Mouse (Mus musculus): ENCODE data around the gene Pik3r3.

The Pik3r3 gene

DNA sequence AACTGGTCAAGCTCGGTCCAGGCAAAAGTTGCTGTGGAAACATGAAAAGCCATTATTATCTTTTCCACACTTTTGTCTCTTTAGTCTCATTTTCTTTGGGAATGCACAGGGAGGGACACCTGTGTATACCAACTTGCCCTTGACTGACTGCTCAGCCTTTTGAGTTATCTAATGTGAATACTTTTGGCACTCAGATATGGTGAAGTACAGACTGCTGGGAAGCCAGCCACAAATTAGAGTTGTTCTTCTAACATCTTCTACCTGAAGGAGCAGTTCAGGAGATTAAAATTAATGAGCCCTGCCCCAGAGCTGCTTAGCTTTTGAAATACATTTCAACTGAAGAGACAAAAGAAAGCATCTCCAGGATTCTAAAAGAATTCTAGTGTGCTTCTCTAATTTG lies 2.4 kb upstream of the Pik3r3 start:
- no peak for DNase-seq (ENCODE audit: low read depth, low spot score)

DNA sequence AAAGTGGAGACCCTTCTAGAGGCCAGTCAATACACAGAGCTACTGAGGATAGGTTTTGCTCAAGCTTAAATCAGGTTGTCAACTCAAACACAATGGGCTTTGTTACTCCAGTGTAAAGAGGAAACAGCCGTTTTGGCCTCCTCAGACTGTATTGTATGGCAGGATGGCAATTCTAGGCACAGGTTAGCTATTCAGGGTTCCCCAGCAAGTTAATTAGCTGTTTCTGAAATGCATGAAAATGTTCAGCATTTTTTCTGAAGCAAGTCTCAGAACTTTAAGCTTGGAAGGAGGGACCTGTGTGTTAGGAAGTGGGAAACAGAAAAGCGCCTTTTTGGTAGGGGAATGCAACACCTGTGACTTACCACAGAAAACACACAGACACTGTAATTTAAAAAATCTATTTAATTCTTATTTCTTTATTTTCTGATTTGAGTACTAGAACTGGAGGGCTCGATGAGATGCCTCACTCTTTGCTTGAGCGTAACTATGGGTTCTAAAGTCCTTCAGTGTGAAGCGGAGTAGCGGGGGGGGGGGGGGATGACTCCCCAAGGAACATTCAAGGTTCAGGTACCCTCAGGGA lies 1.3 kb upstream of the Pik3r3 start:
- no peak for DNase-seq (ENCODE audit: low read depth, low spot score)

DNA sequence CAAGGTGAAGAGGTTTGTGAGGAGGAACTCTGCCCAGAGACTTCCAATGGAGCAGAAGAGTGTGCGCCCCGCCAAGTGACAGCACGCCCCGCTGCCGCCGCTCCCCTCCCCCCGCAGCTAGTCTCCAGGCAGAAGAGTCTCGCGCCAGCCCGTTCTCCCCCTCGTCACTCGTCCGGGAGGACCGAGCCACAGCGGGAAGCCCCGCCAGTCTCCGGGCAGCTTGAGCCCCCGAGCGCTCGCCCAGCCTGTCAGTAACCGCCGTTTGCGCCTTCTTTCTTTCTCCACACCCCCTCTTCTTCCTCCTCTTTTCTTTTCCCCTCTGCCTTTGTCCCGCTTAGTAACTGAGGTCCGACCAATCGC lies 658 bp upstream of the Pik3r3 start:
- DNase-seq (ENCODE audit: low read depth, low spot score) = no peak

DNA sequence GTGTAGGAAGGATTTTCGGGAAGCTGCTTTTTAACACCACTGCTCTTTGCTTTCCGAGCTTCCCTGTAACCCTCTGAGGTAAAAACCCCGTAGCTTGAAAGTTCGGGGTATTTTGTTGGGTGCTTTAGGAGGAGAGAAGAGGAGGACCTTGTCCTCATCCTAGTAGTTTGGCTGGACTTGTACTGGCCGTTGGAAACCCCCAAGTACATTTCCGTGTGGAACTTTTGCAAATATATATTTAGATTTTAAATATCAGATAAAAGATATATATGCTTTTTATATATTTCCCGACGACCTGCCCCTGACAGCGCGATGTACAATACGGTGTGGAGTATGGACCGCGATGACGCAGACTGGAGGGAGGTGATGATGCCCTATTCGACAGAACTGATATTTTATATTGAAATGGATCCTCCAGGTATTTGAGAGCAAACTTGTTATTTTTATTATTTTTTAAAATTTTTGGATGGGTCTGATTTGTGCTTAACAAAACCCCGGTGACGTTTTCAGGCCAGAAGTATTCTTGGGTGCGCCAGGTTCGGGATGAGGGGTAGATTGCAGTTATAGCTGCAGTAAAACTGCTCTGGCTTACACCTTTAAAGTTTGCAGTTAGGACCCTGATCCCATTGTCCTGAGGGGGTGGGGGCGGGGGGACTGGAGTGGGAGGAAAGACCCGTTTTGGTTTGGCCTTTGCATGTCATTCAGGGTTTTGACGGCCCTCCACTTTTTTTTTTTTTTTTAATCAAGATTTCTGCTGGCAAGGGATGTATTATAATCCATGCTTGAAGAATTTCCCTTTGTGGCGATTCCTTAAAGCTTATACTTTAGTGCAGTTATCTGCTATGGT lies 801 bp downstream of the Pik3r3 start:
- peak; percentile 25 for DNase-seq (ENCODE audit: low read depth, low spot score)

DNA sequence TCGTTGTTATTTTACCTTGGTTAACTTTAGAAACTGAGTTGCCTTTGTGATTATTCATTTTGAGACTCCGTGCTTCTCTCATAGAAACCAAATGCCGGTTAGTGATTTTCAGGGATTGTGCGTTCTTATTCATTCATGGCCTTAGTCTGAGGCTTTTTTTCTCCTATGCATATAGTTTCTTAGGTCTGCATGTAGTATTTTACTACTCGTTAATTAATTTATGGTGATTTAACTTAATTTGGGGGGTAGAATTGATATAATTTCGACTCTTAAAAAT lies 1.4 kb downstream of the Pik3r3 start:
- no peak for DNase-seq (ENCODE audit: low read depth, low spot score)

DNA sequence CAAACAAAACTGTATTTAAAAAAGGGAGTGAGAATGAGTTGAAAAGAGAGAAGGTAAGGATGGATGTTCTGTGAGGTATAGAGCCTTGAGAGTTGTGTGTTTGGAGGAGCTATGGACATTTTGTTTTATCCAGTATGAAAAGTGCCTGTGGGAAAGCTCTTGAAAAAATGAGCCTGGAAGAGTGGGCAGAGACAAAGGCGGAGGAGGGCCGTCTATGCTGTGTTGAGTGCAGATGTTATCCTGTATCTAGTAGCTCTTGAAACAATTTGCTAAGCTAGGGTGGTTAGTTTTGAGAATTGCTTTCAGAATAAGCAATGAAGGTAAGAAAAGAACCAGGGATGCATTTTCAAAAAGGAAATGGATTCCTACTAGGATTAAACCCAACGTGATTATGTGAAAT lies 22.0 kb downstream of the Pik3r3 start:
- DNase-seq (ENCODE audit: low read depth, low spot score) = no peak

DNA sequence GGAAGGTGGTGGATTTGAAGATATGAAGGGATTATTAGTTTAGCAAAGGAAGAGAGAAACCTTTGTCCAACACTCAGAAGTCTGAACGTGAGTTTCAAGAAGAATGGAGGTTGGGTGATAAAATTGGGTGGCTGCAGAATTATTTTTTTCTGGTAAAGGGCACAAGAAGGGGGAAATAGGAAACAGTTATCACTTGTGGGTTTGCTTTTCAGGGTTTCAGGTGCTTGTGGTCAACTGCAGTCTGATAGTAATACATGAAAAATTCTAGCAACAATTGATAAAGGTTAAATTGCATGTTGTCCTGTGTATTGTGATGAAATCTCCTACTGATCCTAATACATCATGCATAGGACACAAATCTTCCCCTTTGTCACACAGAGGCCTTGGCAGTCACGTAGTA lies 22.8 kb downstream of the Pik3r3 start:
- DNase-seq (ENCODE audit: low read depth, low spot score) = no peak

DNA sequence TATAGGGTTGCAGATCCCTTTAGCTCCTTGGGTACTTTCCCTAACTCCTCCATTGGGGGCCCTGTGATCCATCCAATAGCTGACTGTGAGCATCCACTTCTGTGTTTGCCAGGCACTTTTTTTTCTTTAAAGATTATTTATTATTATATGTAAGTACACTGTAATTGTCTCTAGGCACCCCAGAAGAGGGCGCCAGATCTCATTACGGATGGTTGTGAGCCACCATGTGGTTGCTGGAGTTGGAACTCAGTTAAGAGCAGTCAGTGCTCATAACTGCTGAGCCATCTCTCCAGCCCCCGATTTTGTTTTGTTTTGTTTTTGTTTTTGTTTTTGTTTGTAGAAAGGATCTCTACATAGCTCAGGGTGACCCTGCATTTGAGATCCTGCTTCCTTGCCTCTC lies 24.5 kb downstream of the Pik3r3 start:
- DNase-seq (ENCODE audit: low read depth, low spot score) = peak; percentile 67

DNA sequence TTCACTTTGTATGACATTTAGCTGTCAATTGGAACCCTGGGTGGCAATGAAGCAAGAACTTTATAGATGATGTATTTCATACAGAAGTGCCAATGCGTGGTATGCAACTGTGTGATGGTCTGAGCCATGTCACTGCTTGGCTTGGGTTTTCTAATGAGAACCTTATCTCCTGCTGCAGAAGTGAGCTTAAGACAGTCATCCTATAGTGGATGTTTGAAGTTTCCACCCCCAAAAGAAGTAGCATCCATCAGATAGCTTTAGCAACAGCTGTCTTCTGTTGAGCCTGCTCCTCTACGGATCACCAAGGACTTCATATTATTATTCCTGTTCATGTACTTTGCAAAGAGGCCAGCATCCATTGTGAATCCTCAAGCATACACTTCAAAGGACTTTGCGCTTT lies 28.6 kb downstream of the Pik3r3 start:
- DNase-seq (ENCODE audit: low read depth, low spot score) = peak; percentile 6

DNA sequence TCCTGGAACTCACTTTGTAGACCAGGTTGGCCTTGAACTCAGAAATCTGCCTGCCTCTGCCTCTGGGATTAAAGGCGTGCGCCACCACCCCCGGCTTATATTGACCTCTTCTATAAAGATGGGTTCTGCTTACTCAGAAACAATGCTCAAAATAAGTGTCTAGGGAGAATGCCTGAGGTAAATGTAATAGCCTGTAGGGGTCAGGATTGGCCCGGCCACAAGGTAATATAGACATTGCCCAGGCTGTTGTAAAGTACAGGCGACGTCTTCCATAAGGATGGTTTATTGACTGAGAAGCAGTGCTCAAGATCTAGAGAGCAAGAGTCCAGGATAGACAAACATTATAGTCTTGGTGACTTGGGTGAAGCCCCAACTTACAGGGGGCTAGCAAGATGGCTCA lies 46.8 kb downstream of the Pik3r3 start:
- no peak for DNase-seq (ENCODE audit: low read depth, low spot score)

DNA sequence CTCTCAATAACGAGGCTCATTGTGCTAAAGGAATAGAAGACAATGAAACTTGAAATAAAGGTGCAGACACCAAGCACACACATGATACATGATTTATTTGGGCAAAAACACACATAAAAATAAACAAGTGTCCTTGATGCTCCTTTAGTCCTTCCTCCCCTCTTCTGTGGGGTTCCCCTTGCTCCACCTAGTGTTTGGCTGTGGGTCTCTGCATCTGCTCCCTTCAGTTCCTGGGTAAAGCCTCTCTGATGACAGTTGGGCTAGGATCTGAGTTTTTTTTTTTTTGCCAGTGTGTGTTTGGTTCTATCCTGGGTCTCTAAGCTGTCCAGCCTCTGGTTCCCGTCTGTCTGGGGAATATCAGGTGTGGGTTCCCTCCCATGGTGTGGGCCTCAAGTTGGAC lies 60.8 kb downstream of the Pik3r3 start:
- no peak for DNase-seq (ENCODE audit: low read depth, low spot score)

DNA sequence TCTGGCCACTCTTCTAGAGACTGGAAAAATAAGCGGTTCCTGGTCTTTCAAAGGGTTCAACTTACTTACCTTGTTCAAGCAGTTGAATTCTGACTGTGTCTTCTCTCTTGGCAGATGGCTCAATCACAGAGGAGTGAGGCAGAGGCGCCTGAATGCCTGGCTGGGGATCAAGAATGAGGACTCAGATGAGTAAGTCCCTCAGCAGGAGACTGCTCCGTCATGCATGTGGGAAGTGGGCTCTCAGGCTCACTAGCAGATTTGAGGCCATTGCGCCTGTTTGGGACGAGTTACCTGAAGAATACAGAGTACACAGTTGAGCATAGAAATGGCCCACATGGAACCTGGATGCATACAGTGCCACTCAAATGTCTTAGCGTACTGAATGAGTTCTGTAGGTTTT lies 70.1 kb downstream of the Pik3r3 start:
- DNase-seq (ENCODE audit: low read depth, low spot score) = no peak

DNA sequence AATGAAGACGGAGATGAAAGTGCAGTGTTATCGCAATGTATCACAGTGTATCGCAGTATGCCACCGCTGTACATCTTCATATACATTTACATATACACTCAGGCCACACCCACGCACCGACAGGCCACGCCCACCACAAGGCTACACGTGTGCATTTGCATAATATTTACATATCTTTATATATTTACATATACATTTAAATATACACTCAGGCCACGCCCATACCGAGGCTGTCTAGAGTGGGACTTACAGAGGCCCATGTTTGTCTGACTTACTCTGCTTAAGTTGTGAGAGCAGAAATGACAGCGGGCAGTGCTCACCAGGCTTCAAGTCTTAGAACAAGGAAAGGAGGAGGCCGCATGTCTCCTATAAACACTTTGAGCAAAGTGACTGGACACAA lies 71.9 kb downstream of the Pik3r3 start:
- peak; percentile 73 for DNase-seq (ENCODE audit: low read depth, low spot score)

DNA sequence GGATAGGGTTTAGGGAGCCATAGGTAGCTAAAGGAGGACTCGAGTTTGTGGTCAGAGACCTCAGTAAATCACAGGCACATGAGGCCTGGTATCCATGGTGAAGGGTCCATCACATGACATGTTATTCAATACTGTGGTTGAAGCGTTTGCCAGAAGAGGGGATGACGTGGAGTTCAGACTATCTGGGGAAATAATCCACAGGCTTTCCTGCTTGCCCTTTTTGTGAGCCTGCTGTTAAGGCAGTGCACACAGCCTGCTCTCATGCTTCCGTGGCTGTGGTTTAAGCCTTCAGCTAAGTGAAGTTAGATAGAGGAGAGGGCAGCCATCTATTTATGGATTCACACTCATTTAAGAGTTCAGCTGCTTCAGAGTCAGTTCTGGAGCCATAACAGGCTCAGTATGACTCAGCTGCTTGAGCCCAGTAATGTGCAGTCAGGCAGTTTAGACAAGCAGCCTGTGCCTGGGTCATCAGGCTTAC lies 79.5 kb downstream of the Pik3r3 start:
- DNase-seq (ENCODE audit: low read depth, low spot score) = no peak

DNA sequence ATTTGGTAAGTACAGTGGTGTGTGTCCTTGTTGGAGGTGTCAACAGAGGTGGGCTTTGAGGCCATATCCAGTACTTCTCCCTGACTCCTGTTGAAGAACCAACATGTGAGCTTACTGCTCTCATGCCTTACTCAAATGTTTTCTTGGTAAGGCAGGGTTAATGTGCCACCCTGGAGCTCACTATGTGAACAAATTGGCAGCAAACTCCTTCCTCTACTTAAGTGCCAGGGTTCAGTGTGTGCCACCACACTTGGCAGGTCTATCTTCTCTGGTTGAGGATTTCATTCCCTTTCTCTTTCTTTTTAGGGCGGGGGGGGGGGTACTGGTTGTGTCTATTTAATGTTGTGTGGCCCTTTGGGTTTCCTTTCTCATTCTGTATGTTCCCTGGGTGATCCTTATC lies 83.1 kb downstream of the Pik3r3 start:
- no peak for DNase-seq (ENCODE audit: low read depth, low spot score)

DNA sequence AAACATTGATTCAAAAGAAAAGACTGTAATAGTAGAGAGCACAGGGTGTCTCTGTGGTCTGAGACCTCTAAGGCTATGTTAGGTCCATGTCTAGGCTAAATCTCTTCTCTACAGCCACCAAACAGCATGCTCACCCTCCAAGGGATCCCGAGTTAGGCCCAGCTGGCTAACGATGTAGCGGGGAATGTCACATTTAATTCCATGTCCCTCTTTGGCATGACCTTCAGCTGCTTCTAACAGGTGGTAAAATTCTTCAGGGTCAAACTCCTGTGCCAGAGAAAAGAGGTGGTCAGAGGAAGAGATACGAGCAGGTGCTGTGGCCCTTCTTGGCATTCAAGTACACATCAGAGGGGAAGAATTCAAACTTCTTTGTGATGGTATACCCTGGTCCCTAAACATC lies 96.2 kb downstream of the Pik3r3 start:
- DNase-seq (ENCODE audit: low read depth, low spot score) = no peak

DNA sequence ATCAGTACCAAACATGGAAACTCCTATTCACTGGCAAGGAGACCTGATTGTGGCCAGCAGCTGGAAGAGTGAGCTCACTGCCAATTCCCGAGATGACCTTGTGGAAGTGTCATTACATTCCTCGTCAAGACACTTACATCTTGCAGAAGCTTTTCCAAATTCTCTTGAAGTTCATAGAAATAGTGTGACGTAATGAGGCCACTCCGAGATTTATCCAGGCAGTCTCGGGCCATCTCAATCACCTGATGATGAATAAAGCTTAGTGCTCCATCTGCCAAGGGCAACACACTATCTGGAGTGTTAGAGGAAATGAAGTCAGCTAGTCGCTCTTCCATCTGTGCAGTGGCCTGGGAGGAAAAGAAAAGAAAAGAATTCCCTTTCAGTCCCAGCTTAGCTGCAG lies 100.7 kb downstream of the Pik3r3 start:
- no peak for DNase-seq (ENCODE audit: low read depth, low spot score)

DNA sequence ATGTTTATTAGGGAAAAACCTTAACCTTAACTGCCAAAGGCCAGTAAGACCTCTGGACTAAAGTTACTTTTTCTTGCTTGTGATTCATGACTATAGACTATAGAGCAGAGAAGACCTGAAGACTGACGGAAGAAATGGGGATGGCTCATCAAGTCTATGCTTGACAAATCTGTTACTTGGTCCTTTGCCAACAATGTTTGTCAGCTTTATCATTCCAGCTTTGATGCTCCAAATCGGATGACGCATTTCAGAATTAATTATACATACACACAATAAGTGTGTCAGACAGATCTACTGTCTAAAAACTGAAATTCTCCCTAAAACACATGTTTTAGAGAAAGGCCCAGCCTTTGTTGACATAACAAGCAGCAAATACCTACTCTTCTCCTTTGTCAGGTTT lies 107.8 kb downstream of the Pik3r3 start:
- no peak for DNase-seq (ENCODE audit: low read depth, low spot score)

DNA sequence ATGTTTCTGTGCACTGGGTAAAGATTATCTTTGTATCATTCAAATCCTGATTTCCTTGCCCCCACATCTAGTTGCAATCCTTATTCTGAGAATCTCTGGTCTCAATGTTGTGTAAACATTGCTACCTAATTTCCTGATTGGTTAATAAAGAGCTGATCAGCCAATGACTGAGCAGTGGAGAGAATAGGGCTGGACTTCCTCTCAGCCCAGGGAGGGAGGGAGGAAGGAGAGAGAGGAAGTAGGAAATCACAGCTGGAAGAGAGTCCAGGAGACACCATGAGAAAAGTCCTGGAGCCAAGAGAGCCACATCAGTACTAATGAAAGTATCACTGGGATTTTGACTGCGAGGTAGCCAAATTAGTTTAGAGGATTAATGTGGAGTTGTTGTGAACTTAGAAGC lies 114.9 kb downstream of the Pik3r3 start:
- peak; percentile 32 for DNase-seq (ENCODE audit: low read depth, low spot score)

DNA sequence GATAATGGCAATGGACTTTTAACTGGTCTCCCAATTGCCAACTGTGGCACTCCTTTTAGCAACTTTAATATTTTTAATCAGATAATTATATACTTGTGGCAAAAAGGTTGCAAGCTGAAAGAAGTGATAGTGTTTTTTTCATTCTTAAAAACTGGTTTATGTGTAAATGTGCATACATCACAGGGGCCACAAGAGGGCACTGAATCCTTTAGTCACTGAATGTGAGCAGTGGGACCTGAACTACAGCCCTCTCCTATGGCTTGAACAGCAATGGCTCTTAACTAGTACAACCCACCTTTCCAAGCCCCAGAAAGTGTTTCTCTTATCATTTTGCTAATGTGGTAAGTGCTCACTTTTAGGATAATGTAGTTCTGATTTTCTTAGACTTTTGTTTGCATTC lies 120.7 kb downstream of the Pik3r3 start:
- DNase-seq (ENCODE audit: low read depth, low spot score) = peak; percentile 59

DNA sequence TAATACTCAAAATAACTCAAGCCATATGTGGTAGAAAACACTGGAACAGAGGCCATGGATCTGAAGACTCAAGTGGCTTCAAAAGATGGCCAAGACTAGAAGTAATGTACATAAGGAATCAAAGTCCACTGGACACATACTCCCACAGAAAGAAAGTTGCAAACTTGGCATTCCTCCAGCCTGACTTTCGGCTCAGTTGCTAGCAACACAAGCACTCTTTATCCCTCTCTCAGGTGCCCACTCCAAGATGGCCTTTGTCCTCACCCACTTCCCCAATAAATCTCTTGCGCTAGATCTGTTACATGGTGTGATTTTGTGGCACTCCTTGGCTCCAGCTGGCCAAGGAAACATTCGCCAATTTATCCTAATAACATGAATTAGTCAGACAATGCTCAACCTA lies 131.1 kb downstream of the Pik3r3 start:
- no peak for DNase-seq (ENCODE audit: low read depth, low spot score)
